Mouse (Mus musculus) stomach, embryonic 15.5 days (tissue): ENCODE measurements around the gene Pbx3. TPM values are rescaled to one million over a fixed set of nuclear protein-coding genes. Genes with fewer than 3 reads are reported as not detected.

ENCODE experiments used
- ATAC-seq: fragments of 200-750 bp; cut with Nextera tagmentation; 2 replicates; pipeline ENCODE4 v1.8.0; 2017; ENCODE audit warnings: low read depth, moderate number of reproducible peaks, moderate TSS enrichment; ENCODE audit not compliant: insufficient read depth, low FRiP score
- H3K27ac ChIP-seq: fragments of 300-500 bp; sonication (generic); 2 replicates; pipeline ENCODE4 v1.5.1; 2015; ENCODE audit warnings: mild to moderate bottlenecking, inconsistent platforms
- H3K27me3 ChIP-seq: fragments of 300-500 bp; sonication (generic); replicated peaks from 2 replicates; pipeline ENCODE4 v1.6.1; 2015; ENCODE audit warnings: inconsistent platforms
- H3K36me3 ChIP-seq: fragments of 300-500 bp; sonication (generic); 2 replicates; pipeline ENCODE4 v1.6.1; 2015; ENCODE audit warnings: inconsistent platforms
- H3K4me1 ChIP-seq: fragments of 300-500 bp; sonication (generic); 2 replicates; pipeline ENCODE4 v1.6.1; 2015; ENCODE audit warnings: inconsistent platforms
- H3K4me2 ChIP-seq: fragments of 300-500 bp; sonication (generic); 2 replicates; pipeline ENCODE4 v1.6.1; 2015; ENCODE audit warnings: mild to moderate bottlenecking, inconsistent platforms
- H3K4me3 ChIP-seq: fragments of 300-500 bp; sonication (generic); replicated peaks from 2 replicates; pipeline ENCODE4 v1.5.1; 2015; ENCODE audit warnings: inconsistent platforms
- H3K9ac ChIP-seq: fragments of 300-500 bp; sonication (generic); 2 replicates; pipeline ENCODE4 v1.6.1; 2015; ENCODE audit warnings: inconsistent platforms
- H3K9me3 ChIP-seq: fragments of 300-500 bp; sonication (generic); 2 replicates; pipeline ENCODE4 v1.6.1; 2016; ENCODE audit warnings: inconsistent platforms
- WGBS: fragments of 180-500 bp; shearing (Covaris S2); methylation state at CpG from one replicate; pipeline ENCODE4 v1.1.7; 2015; 5-methylcytosine and 5-hydroxymethylcytosine counted together
- polyA plus RNA-seq: library from polyadenylated mRNA; unstranded; fragments of >200 nt; fragmentation: Nextera tagmentation; extraction: Ambion mirVana; gene quantifications from 2 replicates; pipeline ENCODE4 v1.2.1, GENCODE M21; 2015

Pbx3 gene
- polyA plus RNA-seq, 1 experiment from 2014 or later = 26.1 TPM

DNA sequence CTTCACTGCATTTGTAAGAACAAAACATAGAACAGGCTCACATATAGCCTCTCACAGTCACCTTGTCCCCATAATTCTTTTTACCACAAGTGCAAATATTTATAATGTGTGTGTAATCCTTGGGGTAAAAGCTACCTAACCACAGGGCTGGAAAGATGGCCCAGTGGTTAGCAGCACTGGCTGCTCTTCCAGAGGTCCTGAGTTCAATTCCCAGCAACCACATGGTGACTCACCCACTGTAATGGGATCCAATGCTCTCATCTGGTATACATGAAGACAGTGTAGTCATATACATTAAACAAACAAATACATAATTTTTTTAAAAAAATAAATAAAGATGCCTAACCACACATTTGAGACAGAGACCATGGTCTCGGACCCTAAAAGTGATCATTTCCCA lies 240.2 kb downstream of the Pbx3 start:
- Histone ChIP-seq H3K9ac (no peak overlapping the region), H3K27me3 (no peaks in the 10 kb centered on the region), H3K36me3 (no peaks in the 10 kb centered on the region), H3K9me3 (no peaks in the 10 kb centered on the region), H3K4me2 (no peak overlapping the region), H3K27ac (no peak overlapping the region), H3K4me3 (no peak overlapping the region), H3K4me1 (no peaks in the 10 kb centered on the region; the same call in 1 of the 2 replicates)
- no peak for ATAC-seq
- 83% methylated on average over 1 of the region's 1 CpGs for WGBS

DNA sequence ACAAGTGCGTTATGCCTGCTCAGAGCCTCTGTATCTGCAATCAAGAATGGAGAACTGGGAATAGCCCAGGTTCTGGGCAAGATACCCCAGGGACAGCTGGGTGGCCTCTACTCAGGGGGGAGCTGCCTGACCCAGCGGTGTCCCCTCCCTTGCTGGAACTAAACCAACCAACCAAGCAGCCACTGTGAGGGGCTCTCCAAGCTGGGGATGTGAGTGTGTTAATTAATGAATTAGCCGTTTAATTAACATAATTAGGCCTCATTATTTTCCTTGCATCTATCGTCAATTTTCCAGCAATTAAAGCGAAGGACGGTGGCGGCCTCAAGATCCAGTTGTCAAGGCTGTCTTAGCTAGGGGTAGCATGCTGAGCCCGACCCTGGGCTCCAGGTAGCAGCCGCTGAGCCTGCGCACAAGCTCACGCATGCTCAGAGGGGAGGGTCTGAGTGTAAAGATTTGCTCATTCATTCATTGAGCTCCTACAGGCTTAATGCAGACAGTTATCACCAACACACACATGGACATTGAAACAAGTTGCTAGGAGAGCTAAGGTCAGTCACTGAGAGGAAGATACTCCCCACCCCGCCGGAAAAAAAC lies 243.2 kb downstream of the Pbx3 start:
- Histone ChIP-seq H3K9ac (no peak overlapping the region), H3K4me1 (no peaks in the 10 kb centered on the region; the same call in 1 of the 2 replicates), H3K27me3 (no peaks in the 10 kb centered on the region), H3K36me3 (no peaks in the 10 kb centered on the region), H3K4me3 (no peak overlapping the region), H3K9me3 (no peaks in the 10 kb centered on the region), H3K4me2 (0 out of 2 replicates have a peak overlapping the region, but pooled peaks have one; percentile 8), H3K27ac (no peak overlapping the region)
- 54% methylated on average over 13 of the region's 13 CpGs for WGBS
- ATAC-seq = no peak

GRCm38 (mm10) chr2:34127871-34128270 lies 245.1 kb downstream of the Pbx3 start:
- H3K27me3 ChIP-seq = no peaks in the 10 kb centered on the region
- ATAC-seq = no peak

GRCm38 (mm10) chr2:34123896-34124295 lies 249.0 kb downstream of the Pbx3 start:
- WGBS = 36% methylated on average over 12 of the region's 12 CpGs
- Histone ChIP-seq H3K9me3 (no peaks in the 10 kb centered on the region), H3K4me2 (no peak overlapping the region)

More at GRCm38 (mm10) chr2:34127871-34128270, 245.1 kb downstream of the Pbx3 start:
- Histone ChIP-seq H3K4me3 (no peak overlapping the region), H3K27ac (no peak overlapping the region), H3K9ac (no peak overlapping the region), H3K36me3 (no peaks in the 10 kb centered on the region), H3K4me1 (no peaks in the 10 kb centered on the region; the same call in 1 of the 2 replicates), H3K9me3 (no peaks in the 10 kb centered on the region), H3K4me2 (no peak overlapping the region)
- WGBS = 83% methylated on average over 1 of the region's 1 CpGs

More at GRCm38 (mm10) chr2:34123896-34124295, 249.0 kb downstream of the Pbx3 start:
- Histone ChIP-seq H3K27me3 (no peaks in the 10 kb centered on the region), H3K4me1 (no peaks in the 10 kb centered on the region), H3K9ac (no peak overlapping the region), H3K36me3 (no peaks in the 10 kb centered on the region), H3K4me3 (no peak overlapping the region), H3K27ac (no peak overlapping the region)
- no peak for ATAC-seq

Other genes starting within 250 kb of the Pbx3 start
- 85.0 and 89.9 TPM in 2 replicates for gene Mapkap1, start 33.6 kb upstream of the Pbx3 start, polyA plus RNA-seq